Mouse (Mus musculus) MN1 (cell line): ENCODE measurements at regions not wholly inside any gene's neighbourhood (a gene's known extent, or its start where the extent isn't known, plus 50 kb on each side); places are given as distances from the start of the nearest gene placed in this dataset.
A peak's percentile ranks its signal among the peaks of the same experiment; 100 is the strongest.

Experiments used
- DNase-seq: peaks from one replicate; pipeline ENCODE4 v3.0.0-alpha.2; 2016; ENCODE audit warnings: low spot score

- no peak for DNase-seq
These were observed 771.0 kb upstream of the Pcdh20 start for GRCm38 (mm10) chr14:89242159-89242558.

- DNase-seq = no peak
These were observed 765.3 kb upstream of the Pcdh20 start for GRCm38 (mm10) chr14:89236501-89236900.

- no peak for DNase-seq
These were observed 759.3 kb upstream of the Pcdh20 start for GRCm38 (mm10) chr14:89230482-89230881.

GRCm38 (mm10) chr14:89217390-89217789, 746.2 kb upstream of the Pcdh20 start:
- no peak for DNase-seq

GRCm38 (mm10) chr14:89181386-89181979, 710.3 kb upstream of the Pcdh20 start:
- DNase-seq = peak; percentile 26

GRCm38 (mm10) chr14:89142994-89143686, 671.9 kb upstream of the Pcdh20 start:
- no peak for DNase-seq

- no peak for DNase-seq
These were observed 628.1 kb upstream of the Pcdh20 start for GRCm38 (mm10) chr14:89099296-89099695.

- no peak for DNase-seq
These were observed 618.5 kb upstream of the Pcdh20 start for GRCm38 (mm10) chr14:89089661-89090060.

GRCm38 (mm10) chr14:89076014-89076413, 604.8 kb upstream of the Pcdh20 start:
- DNase-seq = no peak

GRCm38 (mm10) chr14:89063971-89064370, 592.8 kb upstream of the Pcdh20 start:
- DNase-seq = no peak

GRCm38 (mm10) chr14:89062583-89063436, 591.6 kb upstream of the Pcdh20 start:
- no peak for DNase-seq

- DNase-seq = no peak
These were observed 590.1 kb upstream of the Pcdh20 start for GRCm38 (mm10) chr14:89061319-89061718.

- no peak for DNase-seq
These were observed 563.2 kb upstream of the Pcdh20 start for GRCm38 (mm10) chr14:89034390-89034789.

GRCm38 (mm10) chr14:89011440-89011839, 540.2 kb upstream of the Pcdh20 start:
- DNase-seq = no peak

GRCm38 (mm10) chr14:89009648-89010047, 538.5 kb upstream of the Pcdh20 start:
- no peak for DNase-seq

GRCm38 (mm10) chr14:88981895-88982294, 510.7 kb upstream of the Pcdh20 start:
- peak; percentile 55 for DNase-seq

- DNase-seq = no peak
These were observed 504.8 kb upstream of the Pcdh20 start for GRCm38 (mm10) chr14:88976007-88976406.

GRCm38 (mm10) chr14:88934569-88934968, 463.4 kb upstream of the Pcdh20 start:
- no peak for DNase-seq
